Mouse (Mus musculus) T-cell, adult 2 months (primary cell): Measurements from ENCODE around the gene Tmem8b.

ENCODE experiments used
- DNase-seq: peaks from one replicate; pipeline ENCODE4 v3.0.0; 2022; ENCODE audit warnings: low spot score

Tmem8b gene

GRCm38 (mm10) chr4:43713652-43714219, 45.0 kb downstream of the Tmem8b start:
- no peak for DNase-seq

- no peak for DNase-seq
Observed at GRCm38 (mm10) chr4:43720491-43721228, 51.9 kb downstream of the Tmem8b start.

GRCm38 (mm10) chr4:43722191-43722590, 53.4 kb downstream of the Tmem8b start:
- DNase-seq = no peak

- DNase-seq = no peak
Observed at GRCm38 (mm10) chr4:43724764-43725163, 56.0 kb downstream of the Tmem8b start.

- no peak for DNase-seq
Observed at GRCm38 (mm10) chr4:43726228-43726993, 57.6 kb downstream of the Tmem8b start.

- no peak for DNase-seq
Observed at GRCm38 (mm10) chr4:43726995-43727394, 58.2 kb downstream of the Tmem8b start, which contains the start of gene Hrct1. Gene Hrct1, plus strand, starts transcription at chr4:43727188.

GRCm38 (mm10) chr4:43727718-43728575, 59.2 kb downstream of the Tmem8b start:
- no peak for DNase-seq

- DNase-seq = no peak
Observed at GRCm38 (mm10) chr4:43728576-43728954, 59.8 kb downstream of the Tmem8b start.

GRCm38 (mm10) chr4:43729126-43729525, 60.4 kb downstream of the Tmem8b start:
- no peak for DNase-seq

- DNase-seq = no peak
Observed at GRCm38 (mm10) chr4:43729794-43730550, 61.2 kb downstream of the Tmem8b start, which contains the start of gene Spaar. Gene Spaar, plus strand, starts transcription at chr4:43730034.

- DNase-seq = no peak
Observed at GRCm38 (mm10) chr4:43730750-43731297, 62.1 kb downstream of the Tmem8b start.

- no peak for DNase-seq
Observed at GRCm38 (mm10) chr4:43732171-43732570, 63.4 kb downstream of the Tmem8b start.

- no peak for DNase-seq
Observed at GRCm38 (mm10) chr4:43733186-43733585, 64.4 kb downstream of the Tmem8b start.

GRCm38 (mm10) chr4:43737144-43737543, 68.4 kb downstream of the Tmem8b start:
- DNase-seq = no peak

- no peak for DNase-seq
Observed at GRCm38 (mm10) chr4:43738989-43739674, 70.4 kb downstream of the Tmem8b start.

- no peak for DNase-seq
Observed at GRCm38 (mm10) chr4:43741526-43741925, 72.8 kb downstream of the Tmem8b start.
